Mouse (Mus musculus) cerebellum, adult 2 months (tissue): ENCODE data around the gene Inmt.

Experiments used
- CTCF ChIP-seq: fragments of 200-500 bp; IDR thresholded peaks from 2 replicates; pipeline ENCODE4 v1.5.1; 2011; ENCODE audit warnings: low read depth, mild to moderate bottlenecking, control low read depth, low read length, moderate library complexity, borderline replicate concordance; ENCODE audit not compliant: insufficient read depth
- POLR2A ChIP-seq: fragments of 200-500 bp; IDR thresholded peaks from 2 replicates; pipeline ENCODE4 v1.6.1; 2011; ENCODE audit warnings: low read length, control low read depth, borderline replicate concordance; ENCODE audit not compliant: insufficient read depth

- no peak for TF ChIP-seq CTCF
- TF ChIP-seq POLR2A = no peak
Measured at GRCm38 (mm10) chr6:55218232-55218631, 43.4 kb upstream of the Inmt start.
